Comparison of ENCODE assay signal across 8 mouse cellular contexts in the genomic region with DNA sequence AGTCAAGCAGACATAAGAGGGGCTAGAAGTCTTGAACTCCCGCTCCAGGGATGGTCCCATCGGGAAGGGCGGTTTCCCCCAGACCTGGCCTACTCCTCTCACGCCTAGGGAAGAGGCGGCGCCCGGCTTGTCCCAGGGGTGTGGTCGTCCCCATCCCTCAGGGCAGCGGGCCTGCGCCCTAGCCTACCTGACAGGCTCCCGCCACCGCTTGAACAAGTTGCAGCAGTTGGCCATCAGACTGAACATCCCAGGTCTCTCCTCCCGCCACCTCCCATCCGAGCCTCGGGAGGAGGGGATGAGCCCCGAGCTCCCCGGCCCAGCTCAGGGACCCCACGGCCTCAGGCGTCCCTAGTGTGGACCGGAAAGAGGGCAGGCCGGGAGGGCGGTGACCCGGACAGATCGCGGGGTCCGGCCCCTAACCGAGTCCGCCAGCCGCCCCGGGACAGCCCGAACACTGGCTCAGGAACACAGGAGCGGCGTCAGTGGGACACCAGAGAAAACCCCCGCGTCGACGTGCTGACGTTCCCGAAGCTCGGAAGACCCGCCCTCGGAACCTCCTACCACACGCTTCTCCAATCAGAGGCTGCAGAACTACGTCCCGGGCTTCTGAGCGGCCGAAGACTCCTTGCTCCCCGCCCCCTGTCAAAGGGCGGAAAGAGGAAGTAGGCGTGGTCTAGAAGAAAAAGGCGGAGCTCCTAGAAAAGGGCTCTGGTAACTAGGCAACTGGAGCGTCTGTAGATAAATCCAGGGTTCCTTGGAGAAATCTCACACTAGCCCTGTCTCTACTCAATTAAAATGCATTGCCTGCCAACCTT. TPM values are rescaled to one million over a fixed set of nuclear protein-coding genes. Genes with fewer than 3 reads are reported as not detected.
DNase-seq lines count a peak whose midpoint lies in the region; ATAC-seq and TF ChIP-seq lines count a peak whose summit lies in the region.

A gene (minus strand): TSS at position 543 of the 815 bp plus-strand sequence.

- ATAC-seq in kidney, embryonic 14.5 days (ENCODE audit: low FRiP score, low TSS enrichment) = peak; percentile 100
- peak; percentile 100 for ATAC-seq in limb, embryonic 15.5 days (ENCODE audit: insufficient number of reproducible peaks, low FRiP score, low TSS enrichment, low read depth)

- H3K4me2 ChIP-seq in kidney, embryonic 14.5 days (replicated peaks; ENCODE audit: low read depth, low read length) = peak within 1 kb of the TSS; percentile 63
- H3K4me2 ChIP-seq in limb, embryonic 15.5 days = peak within 1 kb of the TSS; percentile 89

- no peak for TF ChIP-seq CTCF in bone marrow macrophage, adult 2 months (IDR thresholded peaks at IDR 0.05; ENCODE audit: low read depth, low read length)
- TF ChIP-seq CTCF in embryonic fibroblast, embryonic 13.5 days (IDR thresholded peaks at IDR 0.05; ENCODE audit: borderline replicate concordance, insufficient read depth, low read length) = no peak

- peak within 1 kb of the TSS; percentile 68 for H3K9ac ChIP-seq in kidney, embryonic 14.5 days (ENCODE audit: low read depth, low read length)
- peak within 1 kb of the TSS; percentile 77 for H3K9ac ChIP-seq in limb, embryonic 15.5 days

- peak within 1 kb of the TSS; percentile 99 for H3K4me3 ChIP-seq in bone marrow macrophage, adult 2 months (ENCODE audit: insufficient read depth, low read length)
- H3K4me3 ChIP-seq in embryonic fibroblast, embryonic 13.5 days (ENCODE audit: insufficient read depth, low read length) = peak within 1 kb of the TSS; percentile 94
- H3K4me3 ChIP-seq in kidney, embryonic 14.5 days (ENCODE audit: low read length) = peak within 1 kb of the TSS; percentile 67
- H3K4me3 ChIP-seq in limb, embryonic 15.5 days = peak within 1 kb of the TSS; percentile 96

- no peaks in the 10 kb centered on the region for H3K36me3 ChIP-seq in kidney, embryonic 14.5 days (ENCODE audit: control insufficient read depth, insufficient read depth, low read length)
- no peaks in the 10 kb centered on the region for H3K36me3 ChIP-seq in limb, embryonic 15.5 days

- no peaks in the 10 kb centered on the region for H3K27me3 ChIP-seq in kidney, embryonic 14.5 days (ENCODE audit: control insufficient read depth, insufficient read depth, low read length)
- no peaks in the 10 kb centered on the region for H3K27me3 ChIP-seq in limb, embryonic 15.5 days

- H3K4me1 ChIP-seq in bone marrow macrophage, adult 2 months (ENCODE audit: control insufficient read depth, insufficient read depth, low read length) = peaks cover 4% of the 10 kb centered on the region
- H3K4me1 ChIP-seq in embryonic fibroblast, embryonic 13.5 days (ENCODE audit: control insufficient read depth, insufficient read depth, low read length) = peaks cover 3% of the 10 kb centered on the region; the same call in 1 of the 2 replicates
- H3K4me1 ChIP-seq in kidney, embryonic 14.5 days (ENCODE audit: control insufficient read depth, insufficient read depth, low read length) = peaks cover 3% of the 10 kb centered on the region; the same call in 1 of the 2 replicates
- peaks cover 14% of the 10 kb centered on the region; the same call in 1 of the 2 replicates for H3K4me1 ChIP-seq in limb, embryonic 15.5 days

- DNase-seq in A20 (ENCODE audit: low read depth, low spot score) = peak; percentile 96
- DNase-seq in heart, adult 9 months (ENCODE audit: low spot score in 2 of 2) = peak; percentile 98 to 99
- DNase-seq in monocyte, adult 2 months (ENCODE audit: low read depth in 1 of 2, low spot score in 2 of 2) = peak; percentile 85 to 92
- peak; percentile 92 to 95 for DNase-seq in spleen, postnatal 36 days (ENCODE audit: low spot score in 2 of 2)

- H3K27ac ChIP-seq in bone marrow macrophage, adult 2 months (ENCODE audit: insufficient read depth, low read depth, low read length) = no peak within 1 kb of the TSS
- no peak within 1 kb of the TSS for H3K27ac ChIP-seq in embryonic fibroblast, embryonic 13.5 days (ENCODE audit: insufficient read depth, low read length)
- no peak within 1 kb of the TSS for H3K27ac ChIP-seq in kidney, embryonic 14.5 days (ENCODE audit: low read depth, low read length)
- peak within 1 kb of the TSS; percentile 77 for H3K27ac ChIP-seq in limb, embryonic 15.5 days

- no peak for TF ChIP-seq POLR2A in bone marrow macrophage, adult 2 months (IDR thresholded peaks at IDR 0.05; ENCODE audit: borderline replicate concordance, low read depth, low read length)
- peak; percentile 67 for TF ChIP-seq POLR2A in embryonic fibroblast, embryonic 13.5 days (IDR thresholded peaks at IDR 0.05; ENCODE audit: low read depth, low read length)

- WGBS in kidney, embryonic 14.5 days = under 1% methylated on average over 52 of the region's 52 CpGs
- 1% methylated on average over 50 of the region's 52 CpGs for WGBS in limb, embryonic 15.5 days

- H3K9me3 ChIP-seq in kidney, embryonic 14.5 days (ENCODE audit: control insufficient read depth, low read length) = no peaks in the 10 kb centered on the region
- H3K9me3 ChIP-seq in limb, embryonic 15.5 days = no peaks in the 10 kb centered on the region

RNA-seq across cellular contexts. Expression of the gene that starts here (rescaled TPM):
- 11.8 and 12.1 TPM in 2 replicates for polyA plus RNA-seq in bone marrow macrophage, adult 2 months (2012; ENCODE audit: insufficient read depth, insufficient read length, missing spikeins)
- 31.6 and 50.1 TPM in 2 replicates for polyA plus RNA-seq in embryonic fibroblast, embryonic 13.5 days (2011; ENCODE audit: insufficient read length, low read depth, missing spikeins)
- 12.4 and 19.0 TPM in 2 replicates for polyA plus RNA-seq in kidney, embryonic 14.5 days (2014; fragmentation: Nextera tagmentation; extraction: Ambion mirVana)
- polyA plus RNA-seq in limb, embryonic 15.5 days (2015; fragmentation: Nextera tagmentation; extraction: Ambion mirVana) = 25.2 and 27.3 TPM in 2 replicates
